Mouse (Mus musculus) bone marrow, adult 2 months (tissue): ENCODE data around the gene Ror1. TPM values are rescaled to one million over a fixed set of nuclear protein-coding genes. Genes with fewer than 3 reads are reported as not detected.

Experiments
- H3K27ac ChIP-seq: fragments of 200-500 bp; 2 replicates; pipeline ENCODE4 v1.5.1; 2012; ENCODE audit warnings: low read depth, mild to moderate bottlenecking, control low read depth, inconsistent platforms, low read length; ENCODE audit not compliant: control insufficient read depth, poor library complexity, insufficient read depth
- H3K4me1 ChIP-seq: fragments of 200-500 bp; 2 replicates; pipeline ENCODE4 v1.6.1; 2011; ENCODE audit warnings: low read length; ENCODE audit not compliant: control insufficient read depth, insufficient read depth
- H3K4me3 ChIP-seq: fragments of 200-500 bp; replicated peaks from 2 replicates; pipeline ENCODE3; 2011; ENCODE audit warnings: mild to moderate bottlenecking, low read depth, low read length, control low read depth; ENCODE audit not compliant: control insufficient read depth
- CTCF ChIP-seq: fragments of 200-500 bp; IDR thresholded peaks from 2 replicates; pipeline ENCODE4 v1.5.1; 2011; ENCODE audit warnings: low read length, control low read depth; ENCODE audit not compliant: control insufficient read depth, insufficient read depth
- POLR2A ChIP-seq: fragments of 200-500 bp; IDR thresholded peaks from 2 replicates; pipeline ENCODE4 v1.6.1; 2011; ENCODE audit warnings: low read depth, mild to moderate bottlenecking, control low read depth, low read length, borderline replicate concordance; ENCODE audit not compliant: control insufficient read depth
- WGBS: fragments of 180-500 bp; shearing (Covaris S2); methylation state at CpG from one replicate; pipeline ENCODE4 v1.1.7; 2018; 5-methylcytosine and 5-hydroxymethylcytosine counted together
- polyA plus RNA-seq: library from polyadenylated mRNA; stranded (reverse); fragments of >200 nt; gene quantifications from 2 replicates; pipeline ENCODE4 v1.2.4, GENCODE M21; 2011; ENCODE audit warnings: low replicate concordance; ENCODE audit not compliant: missing spikeins, insufficient read depth, insufficient read length

The Ror1 gene
- polyA plus RNA-seq, 1 experiment: not detected

DNA sequence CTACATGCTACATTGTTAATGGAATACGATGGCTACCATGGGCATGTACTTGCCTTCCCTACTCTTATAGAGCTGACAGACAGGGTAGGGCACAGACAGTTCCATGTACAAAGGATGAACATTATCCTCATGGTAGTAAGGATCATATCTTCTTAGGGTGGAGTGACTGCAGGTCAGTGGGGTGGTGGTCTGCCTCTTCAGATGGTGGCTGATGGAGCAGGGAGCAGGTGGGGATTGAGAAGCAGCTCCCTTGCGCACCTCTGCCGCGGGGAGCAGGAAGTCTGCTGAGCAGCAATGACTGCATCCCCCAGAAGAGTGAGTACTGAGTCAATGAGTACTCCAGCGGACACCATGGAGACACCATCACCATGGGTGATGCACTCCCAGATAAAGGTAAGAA lies 37.0 kb upstream of the Ror1 start:
- Histone ChIP-seq H3K27ac (no peak overlapping the region), H3K4me1 (no peaks in the 10 kb centered on the region), H3K4me3 (no peak overlapping the region)
- no peak for TF ChIP-seq CTCF
- WGBS: 81% methylated on average over 5 of the region's 5 CpGs

DNA sequence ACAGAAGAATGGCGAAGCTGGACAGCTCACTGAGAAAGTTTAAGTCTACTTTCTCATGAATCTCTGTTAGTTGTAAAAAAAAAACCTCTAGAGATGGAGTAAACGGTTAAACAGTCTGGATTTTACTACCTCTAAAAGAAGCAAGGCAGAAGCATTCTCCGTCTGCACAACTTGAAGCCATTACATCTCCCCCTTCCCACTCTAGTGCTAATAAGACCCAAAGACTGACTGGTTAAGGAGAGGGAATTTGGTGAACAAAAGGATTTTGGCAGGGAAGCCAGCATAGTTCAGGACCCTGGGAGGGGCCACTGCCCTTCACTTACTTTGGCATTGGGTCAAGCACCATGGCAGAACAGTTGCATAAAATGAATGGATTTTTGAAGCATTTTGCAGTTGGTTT lies 35.8 kb upstream of the Ror1 start:
- H3K27ac ChIP-seq: no peak overlapping the region
- WGBS: 74% methylated on average over 3 of the region's 3 CpGs
- TF ChIP-seq POLR2A (no peak), CTCF (no peak)
- no peak overlapping the region for H3K4me3 ChIP-seq
- no peaks in the 10 kb centered on the region for H3K4me1 ChIP-seq

GRCm38 (mm10) chr4:100061396-100062066 lies 34.1 kb upstream of the Ror1 start:
- Histone ChIP-seq H3K4me1 (no peaks in the 10 kb centered on the region), H3K27ac (no peak overlapping the region), H3K4me3 (no peak overlapping the region)
- 84% methylated on average over 19 of the region's 19 CpGs for WGBS
- TF ChIP-seq POLR2A: no peak
- TF ChIP-seq CTCF: no peak

DNA sequence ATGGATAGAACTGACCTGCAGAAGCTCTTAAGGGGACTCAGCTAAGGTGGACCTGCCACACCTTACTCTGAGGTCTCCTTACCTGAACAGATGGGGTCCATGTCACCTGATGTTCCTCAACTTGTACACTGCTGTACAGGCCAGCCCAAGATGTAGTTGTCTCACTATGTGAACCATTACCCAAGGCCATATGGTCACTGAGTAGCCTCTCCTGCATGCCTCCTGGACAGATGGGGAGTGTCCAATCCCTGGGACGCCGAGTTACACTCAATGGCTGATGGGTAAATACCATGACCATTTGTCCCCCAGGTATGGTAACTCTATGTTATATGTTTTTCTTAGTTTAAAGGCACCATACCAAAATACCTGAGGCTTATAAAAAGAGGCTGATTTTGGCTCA lies 29.9 kb upstream of the Ror1 start:
- TF ChIP-seq POLR2A (no peak), CTCF (no peak)
- 69% methylated on average over 2 of the region's 2 CpGs for WGBS

GRCm38 (mm10) chr4:100070101-100070500 lies 25.5 kb upstream of the Ror1 start:
- WGBS: 4% methylated on average over 6 of the region's 6 CpGs
- no peak overlapping the region for H3K27ac ChIP-seq
- no peak overlapping the region for H3K4me3 ChIP-seq
- H3K4me1 ChIP-seq: no peaks in the 10 kb centered on the region
- TF ChIP-seq CTCF (no peak), POLR2A (no peak)

More for the DNA sequence above, 29.9 kb upstream of the Ror1 start:
- Histone ChIP-seq H3K27ac (no peak overlapping the region), H3K4me3 (no peak overlapping the region), H3K4me1 (no peaks in the 10 kb centered on the region)

- Histone ChIP-seq H3K27ac (no peak overlapping the region), H3K4me3 (no peak overlapping the region), H3K4me1 (no peaks in the 10 kb centered on the region)
- WGBS: 24% methylated on average over 21 of the region's 21 CpGs
- TF ChIP-seq POLR2A (no peak), CTCF (no peak)
These were observed 1.1 kb downstream of the Ror1 start for GRCm38 (mm10) chr4:100096596-100097181.

DNA sequence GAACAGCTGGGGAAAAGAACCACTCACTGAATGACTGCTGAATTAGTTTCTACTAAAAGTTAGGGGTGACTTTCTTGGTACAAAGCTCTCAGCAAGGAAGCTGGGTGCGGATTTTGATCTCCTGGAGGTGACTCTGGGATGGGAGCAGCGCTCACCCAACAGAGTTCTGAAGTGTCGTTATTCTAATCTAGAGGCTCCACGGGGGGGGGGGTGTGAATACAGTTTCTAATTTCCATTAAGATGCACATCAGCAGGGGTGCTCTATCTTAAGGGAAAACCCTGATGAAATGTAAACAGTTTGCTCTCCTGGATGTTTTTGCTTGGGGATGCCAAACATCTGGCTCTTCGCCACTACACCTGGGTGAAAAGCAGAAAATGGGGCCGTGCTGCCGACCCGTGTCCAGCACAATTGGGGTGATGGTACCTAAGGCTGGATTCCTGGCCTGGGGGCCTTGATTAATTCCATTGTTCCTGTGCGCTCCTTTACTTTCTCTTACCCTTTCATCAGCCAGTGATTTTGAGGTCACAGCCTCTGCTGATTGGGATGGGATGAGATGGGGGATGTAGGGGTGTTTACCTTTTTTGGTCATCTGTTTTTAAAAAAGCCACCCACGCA lies 1.9 kb downstream of the Ror1 start:
- TF ChIP-seq POLR2A (no peak), CTCF (no peak)
- WGBS: 71% methylated on average over 10 of the region's 10 CpGs

GRCm38 (mm10) chr4:100101066-100101820 lies 5.7 kb downstream of the Ror1 start:
- no peak overlapping the region for H3K27ac ChIP-seq
- TF ChIP-seq POLR2A: no peak
- TF ChIP-seq CTCF: no peak
- no peak overlapping the region for H3K4me3 ChIP-seq
- 78% methylated on average over 7 of the region's 7 CpGs for WGBS
- H3K4me1 ChIP-seq: no peaks in the 10 kb centered on the region

More for the DNA sequence above, 1.9 kb downstream of the Ror1 start:
- Histone ChIP-seq H3K27ac (no peak overlapping the region), H3K4me3 (no peak overlapping the region), H3K4me1 (no peaks in the 10 kb centered on the region)
